Mouse (Mus musculus): Measurements from ENCODE around the gene Gapdh.

The Gapdh gene

GRCm38 (mm10) chr6:125166051-125166751 lies at the start of gene Gapdh:
Gene Gapdh, minus strand, starts transcription at chr6:125166467.
- no peak for DNase-seq (ENCODE audit: low spot score in 2 of 2)

- DNase-seq (ENCODE audit: low spot score in 2 of 2): peak; percentile 89 to 90
Observed at GRCm38 (mm10) chr6:125215148-125215954, 49.1 kb upstream of the Gapdh start, which contains the start of gene Vamp1. Gene Vamp1, plus strand, starts transcription at chr6:125215551.

GRCm38 (mm10) chr6:125213715-125214114 lies 47.4 kb upstream of the Gapdh start:
- DNase-seq (ENCODE audit: low spot score in 2 of 2): no peak

GRCm38 (mm10) chr6:125213129-125213528 lies 46.9 kb upstream of the Gapdh start:
- no peak for DNase-seq (ENCODE audit: low spot score in 2 of 2)

DNA sequence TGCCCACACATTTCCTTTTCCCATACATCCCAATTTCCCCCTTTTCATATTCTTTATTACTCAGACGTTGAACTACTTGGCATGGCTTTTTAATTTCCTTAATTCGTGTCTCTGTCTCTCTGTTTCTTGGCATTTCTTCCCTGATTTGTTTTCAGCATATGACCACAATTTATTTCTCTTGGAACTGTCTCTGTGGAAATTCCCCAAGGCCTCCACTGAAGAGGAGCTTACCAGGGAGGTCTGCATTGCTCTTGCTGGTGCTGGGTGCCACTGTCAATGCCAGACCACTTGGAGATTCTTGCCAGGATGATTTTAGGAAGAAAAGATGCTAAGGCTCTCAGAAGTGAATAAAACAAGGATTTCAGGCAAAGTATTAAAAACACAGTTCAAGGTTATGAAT lies 46.4 kb upstream of the Gapdh start:
- no peak for DNase-seq (ENCODE audit: low spot score in 2 of 2)

- no peak for DNase-seq (ENCODE audit: low spot score in 2 of 2)
Observed at GRCm38 (mm10) chr6:125210436-125210835, 44.2 kb upstream of the Gapdh start.

- no peak for DNase-seq (ENCODE audit: low spot score in 2 of 2)
Observed at GRCm38 (mm10) chr6:125197166-125197565, 30.9 kb upstream of the Gapdh start.

- no peak for DNase-seq (ENCODE audit: low spot score in 2 of 2)
Observed at GRCm38 (mm10) chr6:125196301-125196700, 30.0 kb upstream of the Gapdh start.

DNA sequence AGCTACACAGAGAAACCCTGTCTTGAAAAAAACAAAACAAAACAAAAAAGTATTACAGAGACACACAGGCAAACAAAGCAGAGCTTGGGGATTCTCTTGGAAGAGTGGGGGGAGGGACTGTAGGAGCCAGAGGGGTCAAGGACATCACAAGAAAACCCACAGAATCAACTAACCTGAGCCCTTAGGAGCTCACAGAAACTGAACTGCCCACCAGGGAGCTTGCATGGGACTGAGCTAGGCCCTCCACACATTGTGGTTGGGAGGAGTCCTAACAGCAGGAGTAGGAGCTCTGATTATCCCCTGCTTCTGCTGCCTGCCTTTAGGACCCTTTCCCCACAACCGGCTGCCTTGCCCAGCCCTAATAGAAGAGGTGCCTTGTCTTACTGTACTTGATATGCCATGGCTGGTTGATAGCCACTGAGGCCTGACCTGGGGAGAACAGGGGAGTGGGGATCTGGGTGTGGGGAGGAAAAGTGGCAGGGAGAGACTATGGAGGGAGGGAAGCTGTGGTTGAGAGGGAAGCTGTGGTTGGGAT lies 29.3 kb upstream of the Gapdh start:
- no peak for DNase-seq (ENCODE audit: low spot score in 2 of 2)

DNA sequence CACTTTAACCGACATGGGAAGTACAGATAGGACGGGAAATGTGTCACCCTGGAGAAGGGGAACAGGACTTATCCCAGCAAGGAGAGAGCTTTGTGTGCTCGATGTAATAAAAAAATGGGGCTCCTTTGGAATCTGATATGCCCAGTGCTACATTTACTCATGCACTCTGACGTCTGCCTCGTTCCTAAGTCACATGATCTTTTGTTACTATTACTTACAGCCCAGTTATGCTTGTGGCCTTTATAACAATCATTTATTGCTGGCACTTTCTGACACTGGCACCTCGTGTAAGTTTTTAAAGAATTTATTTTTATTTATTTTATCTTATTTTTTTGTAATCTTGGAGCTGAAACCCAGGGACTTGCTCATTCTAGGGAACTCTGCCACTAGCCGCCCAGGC lies 27.1 kb upstream of the Gapdh start:
- no peak for DNase-seq (ENCODE audit: low spot score in 2 of 2)

DNA sequence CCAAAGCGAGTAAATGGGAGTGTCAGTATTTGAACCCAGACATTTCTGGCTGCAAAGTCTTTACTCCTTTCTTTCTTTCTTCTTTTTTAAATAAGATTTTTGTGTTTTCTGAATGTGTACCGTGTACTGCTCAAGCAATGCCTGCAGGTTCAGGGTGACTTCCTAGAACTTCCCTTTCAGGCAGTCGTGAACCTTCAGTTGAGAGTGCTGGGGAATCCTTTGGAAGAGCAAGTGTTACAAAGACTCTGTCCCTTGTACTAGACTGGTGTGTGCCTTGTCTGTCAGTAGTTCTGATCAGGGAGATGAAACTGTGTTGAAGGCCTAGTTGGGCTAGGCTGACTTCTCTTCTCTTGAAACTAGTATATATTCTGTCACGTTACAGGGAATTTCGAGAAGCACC lies 26.6 kb upstream of the Gapdh start:
- DNase-seq (ENCODE audit: low spot score in 2 of 2): no peak

DNA sequence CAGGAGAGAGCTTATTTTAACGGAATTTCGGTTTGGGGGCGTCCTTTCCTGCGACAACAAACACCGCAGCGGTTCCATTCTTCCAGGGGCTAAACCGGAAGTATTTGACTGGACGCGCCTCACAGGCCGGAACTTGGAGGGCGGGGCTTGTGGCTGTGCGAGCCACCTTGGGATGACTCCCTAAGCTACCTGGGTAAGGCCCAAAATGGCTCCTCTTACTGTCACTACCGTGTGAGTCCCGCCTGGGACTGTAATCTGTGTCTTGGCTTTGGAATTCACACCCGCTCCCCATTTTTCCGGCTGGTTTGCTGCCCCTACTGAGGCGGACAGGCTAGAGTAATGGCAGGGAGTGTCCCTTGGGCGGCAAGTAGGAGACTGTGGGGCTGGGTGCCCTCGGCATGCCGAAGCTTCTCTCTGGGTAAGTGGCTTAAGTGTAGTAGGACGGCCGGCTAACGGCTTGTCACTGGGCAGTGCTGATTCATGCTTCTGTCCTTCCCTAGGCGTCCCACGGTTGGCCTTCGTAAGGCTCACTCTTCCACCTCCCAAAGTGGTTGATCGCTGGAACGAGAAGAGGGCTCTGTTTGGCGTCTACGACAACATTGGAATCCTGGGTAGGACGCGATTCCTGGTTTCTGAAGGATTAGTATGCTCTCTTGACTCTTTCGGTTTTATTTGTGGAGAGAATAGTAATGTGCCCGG lies 25.9 kb upstream of the Gapdh start:
- DNase-seq (ENCODE audit: low spot score in 2 of 2): peak; percentile 84 to 90

DNA sequence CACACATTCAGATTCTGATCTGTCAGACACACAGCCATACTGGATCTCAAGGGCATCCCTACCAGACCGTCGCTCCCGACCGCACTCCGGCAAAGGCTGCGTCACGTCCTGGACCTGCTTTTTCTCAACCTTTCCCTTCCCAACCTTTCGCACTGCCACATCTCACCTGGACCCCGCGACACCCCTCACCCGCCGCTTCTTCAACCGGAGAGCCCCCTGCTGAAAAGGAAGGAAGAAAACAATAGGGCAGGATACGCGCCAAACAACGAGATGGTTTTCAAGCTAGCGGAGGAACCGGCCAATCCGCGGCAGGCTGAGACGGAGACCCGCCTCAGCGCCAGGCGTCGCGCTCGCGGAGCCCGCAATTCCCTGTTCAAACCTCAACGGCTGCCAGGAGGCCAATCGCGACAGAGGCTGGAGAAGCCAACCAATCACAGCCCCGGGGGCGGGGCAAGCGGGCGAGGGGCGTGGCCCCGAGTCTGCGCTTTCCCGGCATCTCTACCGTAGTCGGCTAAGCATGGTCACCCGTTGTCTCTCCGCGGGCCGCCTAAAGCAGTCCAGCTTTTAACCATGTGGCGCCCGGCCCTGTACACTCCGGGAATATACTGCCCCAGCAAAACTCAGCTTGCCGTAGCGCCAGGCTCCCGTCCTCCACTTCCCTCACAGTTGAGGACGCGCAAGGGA lies 25.2 kb upstream of the Gapdh start, which contains the start of the genes Ncapd2 and Mrpl51:
Gene Ncapd2, minus strand, starts transcription at position 370 of the 684 bp plus-strand sequence.
Gene Mrpl51, plus strand, starts transcription at position 470 of the 684 bp plus-strand sequence.
- peak; percentile 96 to 98 for DNase-seq (ENCODE audit: low spot score in 2 of 2)

DNA sequence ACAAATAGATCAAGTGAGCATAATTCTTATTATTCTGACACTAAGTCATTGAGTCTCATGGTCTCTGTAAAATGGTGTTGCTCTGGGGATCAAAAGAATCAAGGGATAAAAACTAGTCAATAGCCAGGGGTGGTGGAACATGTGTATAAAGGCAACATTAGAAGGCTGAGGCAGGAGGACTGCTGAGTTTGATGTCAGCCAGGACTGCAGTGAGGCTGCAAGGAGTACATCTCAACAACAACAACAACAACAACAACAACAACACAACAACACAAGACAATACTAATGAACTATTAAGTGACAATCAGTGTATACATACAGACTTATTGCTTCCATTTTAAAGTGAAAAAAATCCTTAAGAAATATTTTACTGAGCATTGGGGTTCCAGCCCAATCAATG lies 24.5 kb upstream of the Gapdh start:
- no peak for DNase-seq (ENCODE audit: low spot score in 2 of 2)

GRCm38 (mm10) chr6:125186203-125186602 lies 19.9 kb upstream of the Gapdh start:
- DNase-seq (ENCODE audit: low spot score in 2 of 2): no peak

- DNase-seq (ENCODE audit: low spot score in 2 of 2): no peak
Observed at GRCm38 (mm10) chr6:125182133-125182532, 15.9 kb upstream of the Gapdh start.

GRCm38 (mm10) chr6:125179601-125180000 lies 13.3 kb upstream of the Gapdh start:
- no peak for DNase-seq (ENCODE audit: low spot score in 2 of 2)

GRCm38 (mm10) chr6:125175469-125175868 lies 9.2 kb upstream of the Gapdh start:
- no peak for DNase-seq (ENCODE audit: low spot score in 2 of 2)

DNA sequence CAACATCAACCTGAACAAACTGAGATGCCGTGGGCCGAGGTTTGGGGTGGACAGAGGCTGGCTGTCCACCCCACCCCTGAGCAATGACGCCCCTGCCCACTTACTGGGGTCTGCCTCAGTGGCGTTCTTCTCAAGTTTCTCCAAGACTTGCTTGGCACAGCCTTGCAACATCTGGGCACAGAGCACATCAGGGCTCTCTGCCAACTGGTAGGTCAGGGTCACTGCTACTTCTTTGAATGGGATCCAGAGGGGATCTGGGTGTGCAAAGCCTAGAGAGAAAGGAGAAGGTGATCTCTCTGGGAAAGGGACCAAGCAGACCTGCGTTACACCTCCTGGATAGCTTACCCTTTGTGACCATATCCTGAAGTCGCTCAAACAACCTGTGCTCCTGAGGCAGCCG lies 7.0 kb upstream of the Gapdh start:
- no peak for DNase-seq (ENCODE audit: low spot score in 2 of 2)

DNA sequence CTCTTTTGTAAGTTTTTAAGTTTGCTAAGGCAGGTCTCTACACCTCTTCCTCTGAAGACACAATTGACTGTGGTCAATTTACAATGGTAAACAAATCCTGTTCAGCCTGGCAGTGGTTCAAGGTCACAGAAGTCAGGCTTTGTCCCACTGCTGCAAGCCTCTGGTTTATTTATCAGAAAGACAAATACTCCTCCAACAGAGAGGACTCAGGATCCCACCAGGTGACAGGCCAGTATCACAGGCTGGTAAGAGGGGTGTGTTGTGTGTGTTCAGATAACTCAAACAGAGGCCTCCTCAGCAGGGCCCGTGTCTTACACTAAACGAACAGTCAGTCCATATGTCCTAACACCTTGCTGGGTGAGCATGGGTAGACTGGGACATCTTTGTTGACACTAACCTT lies 6.2 kb upstream of the Gapdh start:
- no peak for DNase-seq (ENCODE audit: low spot score in 2 of 2)

GRCm38 (mm10) chr6:125170194-125170593 lies 3.9 kb upstream of the Gapdh start:
- no peak for DNase-seq (ENCODE audit: low spot score in 2 of 2)
